Mouse (Mus musculus): ENCODE results near the gene Neil1.

GRCm38 (mm10) chr9:57157499-57157898 lies 9.4 kb upstream of the Neil1 start:
- TF ChIP-seq CTCF (IDR thresholded peaks at IDR 0.05; ENCODE audit: insufficient read depth, low read length) (no peak), POLR2A (IDR thresholded peaks at IDR 0.05; ENCODE audit: borderline replicate concordance, extremely low read depth, low read depth, low read length) (no peak)

Data from lung, adult 2 months (tissue).